Comparison of ENCODE assay signal across 34 mouse cellular contexts in genomic region chr4:99527441-99527840, GRCm38 (mm10).
"Had no signal": no experiment of that assay in that cellular context is flagged by ENCODE, and none has a peak within 500 bp of the region (broad histone marks: within the 10 kb centered on the region; RNA-seq: fewer than 3 reads in every experiment).

No protein-coding gene starts in this region.

- H3K36me3 ChIP-seq: heart, embryonic 12.5 days; heart, embryonic 13.5 days; heart, embryonic 15.5 days; hindbrain, embryonic 10.5 days; hindbrain, embryonic 12.5 days; hindbrain, embryonic 13.5 days; hindbrain, embryonic 15.5 days; intestine, embryonic 15.5 days; kidney, embryonic 15.5 days had no signal

- DNase-seq: heart, postnatal 10 days; heart, postnatal 14 days; heart, postnatal 36 days; heart, postnatal 4 days; kidney, adult 11 months; kidney, adult 18-20 months; kidney, adult 2 months; kidney, adult 8-10 months; kidney, adult 9 months; kidney, postnatal 10 days; kidney, postnatal 14 days; kidney, postnatal 25 days; kidney, postnatal 36 days; kidney, postnatal 4 days; layer of hippocampus, adult 9-11 months; layer of hippocampus, postnatal 36 days had no signal

- ATAC-seq: hindbrain, embryonic 16.5 days; hindbrain, postnatal 0 days; inflammation-experienced regulatory T-cells, adult 6 months; intestine, embryonic 15.5 days; intestine, embryonic 16.5 days had no signal

- H3K4me3 ChIP-seq: heart, embryonic 12.5 days; heart, embryonic 13.5 days; heart, embryonic 15.5 days; hindbrain, embryonic 10.5 days; hindbrain, embryonic 12.5 days; hindbrain, embryonic 13.5 days; hindbrain, embryonic 15.5 days; intestine, embryonic 15.5 days; kidney, embryonic 15.5 days; layer of hippocampus, adult 2 months; left cerebral cortex, adult 2 months had no signal

- H3K4me1 ChIP-seq: heart, embryonic 12.5 days; heart, embryonic 13.5 days; heart, embryonic 15.5 days; hindbrain, embryonic 10.5 days; hindbrain, embryonic 12.5 days; hindbrain, embryonic 13.5 days; hindbrain, embryonic 15.5 days; intestine, embryonic 15.5 days; kidney, embryonic 15.5 days had no signal

- H3K4me2 ChIP-seq: heart, embryonic 11.5 days; heart, embryonic 12.5 days; heart, embryonic 13.5 days; heart, embryonic 15.5 days; hindbrain, embryonic 12.5 days; hindbrain, embryonic 13.5 days; hindbrain, embryonic 14.5 days; hindbrain, embryonic 15.5 days; intestine, embryonic 15.5 days; kidney, embryonic 15.5 days had no signal

- H3K27ac ChIP-seq: heart, embryonic 13.5 days; heart, embryonic 15.5 days; hindbrain, embryonic 10.5 days; hindbrain, embryonic 12.5 days; hindbrain, embryonic 13.5 days; hindbrain, embryonic 14.5 days; hindbrain, embryonic 15.5 days; hindbrain, postnatal 0 days; intestine, embryonic 15.5 days; kidney, embryonic 15.5 days; kidney, postnatal 0 days; layer of hippocampus, adult 2 months; left cerebral cortex, adult 2 months had no signal

- H3K27me3 ChIP-seq: heart, embryonic 12.5 days; heart, embryonic 13.5 days; heart, embryonic 15.5 days; hindbrain, embryonic 12.5 days; hindbrain, embryonic 15.5 days; intestine, embryonic 15.5 days; kidney, embryonic 15.5 days had no signal

- H3K9ac ChIP-seq: heart, embryonic 12.5 days; heart, embryonic 13.5 days; heart, embryonic 15.5 days; hindbrain, embryonic 12.5 days; hindbrain, embryonic 13.5 days; hindbrain, embryonic 14.5 days; hindbrain, embryonic 15.5 days; intestine, embryonic 15.5 days; kidney, embryonic 15.5 days had no signal

- H3K9me3 ChIP-seq: heart, embryonic 12.5 days; heart, embryonic 13.5 days; heart, embryonic 15.5 days; hindbrain, embryonic 10.5 days; hindbrain, embryonic 12.5 days; hindbrain, embryonic 13.5 days; hindbrain, embryonic 15.5 days; intestine, embryonic 15.5 days; kidney, embryonic 15.5 days had no signal
